Comparison of ENCODE assay signal across 31 mouse cellular contexts in genomic region chr13:65120984-65121383, GRCm38 (mm10). TPM values are rescaled to one million over a fixed set of nuclear protein-coding genes. Genes with fewer than 3 reads are reported as not detected.
"Had no signal": no experiment of that assay in that cellular context is flagged by ENCODE, and none has a peak within 500 bp of the region (broad histone marks: within the 10 kb centered on the region; RNA-seq: fewer than 3 reads in every experiment).

No protein-coding gene starts in this region.

- ATAC-seq: intestine, embryonic 15.5 days had no signal

- H3K4me1 ChIP-seq: intestine, embryonic 15.5 days; limb, embryonic 12.5 days; limb, embryonic 15.5 days; neural tube, embryonic 12.5 days; neural tube, embryonic 15.5 days had no signal

- H3K36me3 ChIP-seq: intestine, embryonic 15.5 days; limb, embryonic 12.5 days; limb, embryonic 15.5 days; neural tube, embryonic 12.5 days; neural tube, embryonic 15.5 days had no signal

- H3K27me3 ChIP-seq: intestine, embryonic 15.5 days; limb, embryonic 12.5 days; limb, embryonic 15.5 days; neural tube, embryonic 12.5 days; neural tube, embryonic 15.5 days had no signal

- H3K4me3 ChIP-seq: intestine, embryonic 15.5 days; limb, embryonic 12.5 days; limb, embryonic 15.5 days; neural tube, embryonic 12.5 days; neural tube, embryonic 15.5 days had no signal

- H3K9ac ChIP-seq: intestine, embryonic 15.5 days; limb, embryonic 12.5 days; limb, embryonic 15.5 days; neural tube, embryonic 12.5 days; neural tube, embryonic 15.5 days had no signal

- DNase-seq: kidney, adult 18-20 months; kidney, adult 9 months; kidney, postnatal 14 days; kidney, postnatal 4 days; left cerebral cortex, postnatal 4 days; lung, adult 2 months; lung, postnatal 14 days; lung, postnatal 4 days; midbrain, embryonic 14.5 days; right cerebral cortex, adult 18-20 months; right cerebral cortex, postnatal 14 days; right cerebral cortex, postnatal 4 days; thymus, adult 2 months; thymus, postnatal 14 days; thymus, postnatal 4 days had no signal

- H3K27ac ChIP-seq: intestine, embryonic 15.5 days; limb, embryonic 12.5 days; limb, embryonic 15.5 days; neural tube, embryonic 12.5 days; neural tube, embryonic 15.5 days; stomach, postnatal 0 days had no signal

- H3K4me2 ChIP-seq: intestine, embryonic 15.5 days; limb, embryonic 12.5 days; limb, embryonic 15.5 days; midbrain, embryonic 11.5 days; neural tube, embryonic 12.5 days; neural tube, embryonic 15.5 days had no signal

- H3K9me3 ChIP-seq: intestine, embryonic 15.5 days; limb, embryonic 12.5 days; limb, embryonic 15.5 days; neural tube, embryonic 12.5 days; neural tube, embryonic 15.5 days had no signal

RNA-seq across cellular contexts. Expression of gene Olfr465-ps1, which starts 16.9 kb away (rescaled TPM):
- total RNA-seq: layer of hippocampus, adult 18-20 months; layer of hippocampus, postnatal 14 days; left cerebral cortex, adult 8-10 months; left cerebral cortex, postnatal 14 days; left cerebral cortex, postnatal 4 days; megakaryocyte progenitor cell, adult 5-6 weeks; megakaryocyte-erythroid progenitor cell, adult 5-6 weeks had no signal
- polyA plus RNA-seq: intestine, embryonic 15.5 days; kidney, embryonic 16.5 days; limb, embryonic 12.5 days; lung, adult 2 months; lung, embryonic 16.5 days; midbrain, embryonic 11.5 days; midbrain, embryonic 14.5 days; neural tube, embryonic 12.5 days; neural tube, embryonic 15.5 days; stomach, embryonic 14.5 days; stomach, postnatal 0 days; thymus, adult 2 months had no signal

RNA-seq across cellular contexts. Expression of gene Olfr466, which starts 29.1 kb away (rescaled TPM):
- total RNA-seq: layer of hippocampus, adult 18-20 months; left cerebral cortex, adult 8-10 months; left cerebral cortex, postnatal 14 days; left cerebral cortex, postnatal 4 days; megakaryocyte progenitor cell, adult 5-6 weeks; megakaryocyte-erythroid progenitor cell, adult 5-6 weeks had no signal
- polyA plus RNA-seq: intestine, embryonic 15.5 days; kidney, embryonic 16.5 days; limb, embryonic 12.5 days; limb, embryonic 15.5 days; lung, adult 2 months; lung, embryonic 16.5 days; midbrain, embryonic 11.5 days; midbrain, embryonic 14.5 days; neural tube, embryonic 12.5 days; neural tube, embryonic 15.5 days; stomach, embryonic 14.5 days; stomach, postnatal 0 days; thymus, adult 2 months had no signal
